Mouse (Mus musculus): ENCODE results near the gene Unc45b. TPM values are rescaled to one million over a fixed set of nuclear protein-coding genes. Genes with fewer than 3 reads are reported as not detected.

Gene Unc45b
- polyA plus RNA-seq, 1 experiment = 7.1 TPM

- Histone ChIP-seq H3K4me3 (ENCODE audit: control insufficient read depth, insufficient read depth, low read length) (peak overlapping the region; percentile 57), H3K4me1 (replicated peaks; ENCODE audit: control insufficient read depth, insufficient read depth, low read length) (peaks cover 41% of the 10 kb centered on the region), H3K36me3 (ENCODE audit: control insufficient read depth, insufficient read depth, low read length) (no peaks in the 10 kb centered on the region), H3K27ac (ENCODE audit: control insufficient read depth, insufficient read depth, low read length) (peak overlapping the region; percentile 90), H3K27me3 (ENCODE audit: control insufficient read depth, insufficient read depth, low read length) (no peaks in the 10 kb centered on the region)
- DNase-seq = peak; percentile 49
- WGBS = 1% methylated on average over 28 of the region's 28 CpGs
- no peak for TF ChIP-seq CTCF (IDR thresholded peaks at IDR 0.05; ENCODE audit: borderline replicate concordance, control insufficient read depth, extremely low read depth, insufficient read depth, low read length, poor library complexity)
- no peak for TF ChIP-seq POLR2A (IDR thresholded peaks at IDR 0.05; ENCODE audit: control insufficient read depth, extremely low read depth, insufficient read depth, low read length, poor library complexity)
Observed at GRCm38 (mm10) chr11:82951865-82952611, 41.7 kb downstream of the Unc45b start.

GRCm38 (mm10) chr11:82952612-82953542, 42.5 kb downstream of the Unc45b start:
- Histone ChIP-seq H3K27me3 (ENCODE audit: control insufficient read depth, insufficient read depth, low read length) (no peaks in the 10 kb centered on the region), H3K4me1 (replicated peaks; ENCODE audit: control insufficient read depth, insufficient read depth, low read length) (peaks cover 34% of the 10 kb centered on the region), H3K36me3 (ENCODE audit: control insufficient read depth, insufficient read depth, low read length) (no peaks in the 10 kb centered on the region), H3K27ac (ENCODE audit: control insufficient read depth, insufficient read depth, low read length) (peak overlapping the region; percentile 90), H3K4me3 (ENCODE audit: control insufficient read depth, insufficient read depth, low read length) (peak overlapping the region; percentile 57)
- DNase-seq = peak; percentile 67
- TF ChIP-seq CTCF (IDR thresholded peaks at IDR 0.05; ENCODE audit: borderline replicate concordance, control insufficient read depth, extremely low read depth, insufficient read depth, low read length, poor library complexity) = no peak
- no peak for TF ChIP-seq POLR2A (IDR thresholded peaks at IDR 0.05; ENCODE audit: control insufficient read depth, extremely low read depth, insufficient read depth, low read length, poor library complexity)
- 13% methylated on average over 9 of the region's 9 CpGs for WGBS

GRCm38 (mm10) chr11:82954631-82955030, 44.3 kb downstream of the Unc45b start:
- TF ChIP-seq POLR2A (IDR thresholded peaks at IDR 0.05; ENCODE audit: control insufficient read depth, extremely low read depth, insufficient read depth, low read length, poor library complexity) = no peak
- no peak for TF ChIP-seq CTCF (IDR thresholded peaks at IDR 0.05; ENCODE audit: borderline replicate concordance, control insufficient read depth, extremely low read depth, insufficient read depth, low read length, poor library complexity)
- no peaks in the 10 kb centered on the region for H3K27me3 ChIP-seq (ENCODE audit: control insufficient read depth, insufficient read depth, low read length)
- WGBS = 63% methylated on average over 6 of the region's 6 CpGs
- H3K4me1 ChIP-seq (replicated peaks; ENCODE audit: control insufficient read depth, insufficient read depth, low read length) = peaks cover 23% of the 10 kb centered on the region
- H3K36me3 ChIP-seq (ENCODE audit: control insufficient read depth, insufficient read depth, low read length) = no peaks in the 10 kb centered on the region
- no peak for DNase-seq
- H3K4me3 ChIP-seq (ENCODE audit: control insufficient read depth, insufficient read depth, low read length) = no peak overlapping the region
- H3K27ac ChIP-seq (ENCODE audit: control insufficient read depth, insufficient read depth, low read length) = no peak overlapping the region

- Histone ChIP-seq H3K27ac (ENCODE audit: control insufficient read depth, insufficient read depth, low read length) (no peak overlapping the region), H3K27me3 (ENCODE audit: control insufficient read depth, insufficient read depth, low read length) (no peaks in the 10 kb centered on the region), H3K36me3 (ENCODE audit: control insufficient read depth, insufficient read depth, low read length) (no peaks in the 10 kb centered on the region), H3K4me3 (ENCODE audit: control insufficient read depth, insufficient read depth, low read length) (no peak overlapping the region), H3K4me1 (replicated peaks; ENCODE audit: control insufficient read depth, insufficient read depth, low read length) (peaks cover 22% of the 10 kb centered on the region)
- 86% methylated on average over 10 of the region's 10 CpGs for WGBS
- DNase-seq = no peak
- TF ChIP-seq POLR2A (IDR thresholded peaks at IDR 0.05; ENCODE audit: control insufficient read depth, extremely low read depth, insufficient read depth, low read length, poor library complexity) (no peak), CTCF (IDR thresholded peaks at IDR 0.05; ENCODE audit: borderline replicate concordance, control insufficient read depth, extremely low read depth, insufficient read depth, low read length, poor library complexity) (no peak)
Observed at GRCm38 (mm10) chr11:82956925-82957324, 46.6 kb downstream of the Unc45b start.

GRCm38 (mm10) chr11:82959613-82960012, 49.3 kb downstream of the Unc45b start:
- 19% methylated on average over 4 of the region's 4 CpGs for WGBS
- DNase-seq = peak; percentile 58
- no peak for TF ChIP-seq CTCF (IDR thresholded peaks at IDR 0.05; ENCODE audit: borderline replicate concordance, control insufficient read depth, extremely low read depth, insufficient read depth, low read length, poor library complexity)
- no peak for TF ChIP-seq POLR2A (IDR thresholded peaks at IDR 0.05; ENCODE audit: control insufficient read depth, extremely low read depth, insufficient read depth, low read length, poor library complexity)
- Histone ChIP-seq H3K4me1 (replicated peaks; ENCODE audit: control insufficient read depth, insufficient read depth, low read length) (peaks cover 19% of the 10 kb centered on the region), H3K36me3 (ENCODE audit: control insufficient read depth, insufficient read depth, low read length) (no peaks in the 10 kb centered on the region), H3K27me3 (ENCODE audit: control insufficient read depth, insufficient read depth, low read length) (no peaks in the 10 kb centered on the region), H3K4me3 (ENCODE audit: control insufficient read depth, insufficient read depth, low read length) (no peak overlapping the region), H3K27ac (ENCODE audit: control insufficient read depth, insufficient read depth, low read length) (no peak overlapping the region)

GRCm38 (mm10) chr11:82961743-82962142, 51.4 kb downstream of the Unc45b start:
- Histone ChIP-seq H3K4me3 (ENCODE audit: control insufficient read depth, insufficient read depth, low read length) (no peak overlapping the region), H3K27me3 (ENCODE audit: control insufficient read depth, insufficient read depth, low read length) (no peaks in the 10 kb centered on the region), H3K4me1 (replicated peaks; ENCODE audit: control insufficient read depth, insufficient read depth, low read length) (peaks cover 14% of the 10 kb centered on the region), H3K27ac (ENCODE audit: control insufficient read depth, insufficient read depth, low read length) (no peak overlapping the region; the same call in 1 of the 2 replicates), H3K36me3 (ENCODE audit: control insufficient read depth, insufficient read depth, low read length) (no peaks in the 10 kb centered on the region)
- 15% methylated on average over 2 of the region's 2 CpGs for WGBS
- DNase-seq = no peak
- TF ChIP-seq POLR2A (IDR thresholded peaks at IDR 0.05; ENCODE audit: control insufficient read depth, extremely low read depth, insufficient read depth, low read length, poor library complexity) (no peak), CTCF (IDR thresholded peaks at IDR 0.05; ENCODE audit: borderline replicate concordance, control insufficient read depth, extremely low read depth, insufficient read depth, low read length, poor library complexity) (no peak)
